Mouse (Mus musculus) bone marrow macrophage, adult 2 months (primary cell): ENCODE results near the gene Acsm2. TPM values are rescaled to one million over a fixed set of nuclear protein-coding genes. Genes with fewer than 3 reads are reported as not detected.

Source experiments
- H3K27ac ChIP-seq: 2 replicates; pipeline ENCODE4 v1.5.1; 2012; ENCODE audit warnings: low read depth, low read length; ENCODE audit not compliant: insufficient read depth
- H3K4me1 ChIP-seq: 2 replicates; pipeline ENCODE4 v1.6.1; 2012; ENCODE audit warnings: low read length; ENCODE audit not compliant: control insufficient read depth, insufficient read depth
- H3K4me3 ChIP-seq: 2 replicates; pipeline ENCODE4 v1.5.1; 2012; ENCODE audit warnings: mild to moderate bottlenecking, low read length, moderate library complexity; ENCODE audit not compliant: insufficient read depth
- CTCF ChIP-seq: IDR thresholded peaks from 2 replicates; pipeline ENCODE4 v1.5.1; 2012; ENCODE audit warnings: low read depth, mild to moderate bottlenecking, low read length, moderate library complexity
- POLR2A ChIP-seq: IDR thresholded peaks from 2 replicates; pipeline ENCODE4 v1.6.1; 2012; ENCODE audit warnings: mild to moderate bottlenecking, low read depth, low read length, borderline replicate concordance
- polyA plus RNA-seq: library from polyadenylated mRNA; stranded (reverse); fragments of >200 nt; gene quantifications from 2 replicates; pipeline ENCODE4 v1.2.4, GENCODE M21; 2012; ENCODE audit not compliant: missing spikeins, insufficient read depth, insufficient read length

The Acsm2 gene
- polyA plus RNA-seq, 1 experiment: not detected

DNA sequence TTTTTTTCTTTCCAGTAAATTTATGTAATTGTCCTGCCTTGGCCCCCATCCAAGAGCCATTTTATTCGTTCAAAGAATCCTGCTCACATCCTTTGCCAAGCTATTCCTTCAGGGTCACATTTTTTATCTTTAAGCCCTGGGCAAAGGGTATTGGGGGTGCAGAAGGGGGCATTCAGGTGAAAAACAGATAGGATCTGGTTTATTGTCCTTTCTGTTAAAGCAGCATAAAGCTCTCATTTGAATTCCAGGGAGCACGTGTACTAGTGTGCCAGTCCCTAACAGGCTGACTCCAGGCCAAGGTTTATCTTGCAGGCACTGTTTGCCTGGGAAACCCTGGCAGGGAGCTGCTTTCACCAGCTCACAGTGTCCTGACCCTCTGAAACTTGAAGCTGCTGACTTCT lies 28.3 kb upstream of the Acsm2 start:
- no peak for TF ChIP-seq POLR2A
- no peak for TF ChIP-seq CTCF
- no peak overlapping the region for H3K27ac ChIP-seq
- no peak overlapping the region for H3K4me3 ChIP-seq
- no peaks in the 10 kb centered on the region for H3K4me1 ChIP-seq

DNA sequence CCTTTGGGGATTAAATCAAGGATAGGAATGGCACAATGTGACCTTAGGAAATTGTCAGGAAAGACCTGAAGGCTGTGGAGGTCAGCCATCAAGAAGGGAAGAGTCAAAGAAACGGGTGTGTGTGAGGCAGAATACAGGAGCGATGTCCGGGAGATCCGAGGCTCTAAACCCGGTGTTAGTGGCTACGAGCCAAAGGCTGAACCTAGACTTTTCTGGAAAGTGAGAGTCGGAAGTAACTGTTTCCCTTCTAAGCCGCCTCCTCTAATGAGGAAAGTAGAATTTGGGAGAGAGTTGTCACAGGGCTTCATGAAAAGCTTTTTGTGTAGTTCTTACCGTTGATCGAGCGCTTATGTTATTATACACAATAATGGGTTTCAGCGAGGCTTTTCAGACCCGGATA lies 27.7 kb upstream of the Acsm2 start:
- Histone ChIP-seq H3K4me1 (no peaks in the 10 kb centered on the region), H3K4me3 (no peak overlapping the region), H3K27ac (no peak overlapping the region)
- TF ChIP-seq CTCF (no peak), POLR2A (no peak)

- H3K27ac ChIP-seq: no peak overlapping the region
- TF ChIP-seq CTCF (no peak), POLR2A (no peak)
- H3K4me3 ChIP-seq: no peak overlapping the region
- H3K4me1 ChIP-seq: no peaks in the 10 kb centered on the region
Measured at GRCm38 (mm10) chr7:119527135-119527534, 27.0 kb upstream of the Acsm2 start.

DNA sequence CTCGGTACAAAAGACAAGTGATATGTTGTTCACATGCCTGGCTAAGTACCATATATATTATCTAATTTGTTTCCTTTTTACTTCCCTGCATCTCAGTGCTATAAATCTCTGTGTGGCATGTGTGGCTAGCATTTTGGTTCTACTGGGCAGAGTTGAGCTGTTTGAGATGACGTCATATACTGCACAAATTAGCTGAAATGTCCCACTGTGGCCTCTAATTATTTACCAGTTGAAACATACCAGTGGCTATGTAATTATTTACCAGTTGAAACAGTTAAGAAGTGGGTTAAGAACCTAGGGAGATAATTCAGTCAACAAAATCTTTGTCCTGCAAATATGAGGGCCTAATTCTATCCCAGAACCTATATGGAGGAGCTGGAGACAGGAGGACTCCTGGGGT lies 26.6 kb upstream of the Acsm2 start:
- H3K4me1 ChIP-seq: no peaks in the 10 kb centered on the region
- no peak for TF ChIP-seq CTCF
- no peak for TF ChIP-seq POLR2A
- H3K27ac ChIP-seq: no peak overlapping the region
- H3K4me3 ChIP-seq: no peak overlapping the region

DNA sequence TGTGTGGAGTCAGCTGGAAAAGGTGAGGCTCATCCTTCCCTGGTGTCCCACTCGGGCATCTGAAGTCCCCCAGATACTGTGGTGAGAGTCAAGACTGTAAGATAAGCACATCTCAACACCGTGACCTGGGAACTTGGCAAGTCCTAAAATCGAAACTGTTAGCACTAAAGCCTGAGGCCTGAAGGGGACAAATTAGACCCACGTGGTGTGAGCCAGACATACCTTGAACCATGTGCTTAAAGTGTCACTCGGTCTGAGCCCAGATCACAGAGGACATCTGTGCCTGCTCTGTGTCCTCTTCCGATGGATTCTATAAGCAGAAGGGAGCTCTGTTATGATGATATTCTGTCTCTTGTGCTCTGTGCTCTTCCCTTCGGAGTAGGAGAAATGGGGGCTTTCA lies 25.5 kb upstream of the Acsm2 start:
- TF ChIP-seq CTCF (no peak), POLR2A (no peak)
- Histone ChIP-seq H3K27ac (no peak overlapping the region), H3K4me3 (no peak overlapping the region), H3K4me1 (no peaks in the 10 kb centered on the region)

DNA sequence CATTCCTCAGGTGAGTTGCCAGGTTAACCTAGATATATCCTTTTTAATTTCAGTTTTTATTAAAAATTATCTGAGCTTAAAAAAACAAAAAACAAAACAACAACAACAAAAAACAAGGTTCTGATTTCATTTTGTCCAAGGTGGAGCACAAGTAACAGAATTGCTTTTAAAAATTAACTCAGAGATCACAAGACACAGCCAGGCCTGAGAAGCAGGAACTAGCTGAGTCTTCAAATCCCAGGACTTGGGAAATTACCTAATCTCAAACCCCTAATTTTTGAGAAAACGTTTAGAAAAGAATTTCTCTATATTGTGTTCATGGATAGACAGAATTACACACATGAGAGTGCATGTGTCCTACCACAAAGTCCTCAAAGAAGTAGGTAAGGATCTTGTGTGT lies 21.2 kb upstream of the Acsm2 start:
- H3K4me3 ChIP-seq: no peak overlapping the region
- no peak for TF ChIP-seq POLR2A
- no peak for TF ChIP-seq CTCF
- no peak overlapping the region for H3K27ac ChIP-seq
- H3K4me1 ChIP-seq: no peaks in the 10 kb centered on the region

- no peak for TF ChIP-seq CTCF
- no peak for TF ChIP-seq POLR2A
- H3K27ac ChIP-seq: no peak overlapping the region
- H3K4me1 ChIP-seq: no peaks in the 10 kb centered on the region
- no peak overlapping the region for H3K4me3 ChIP-seq
Measured at GRCm38 (mm10) chr7:119534389-119534788, 19.8 kb upstream of the Acsm2 start.

GRCm38 (mm10) chr7:119542445-119542844 lies 11.7 kb upstream of the Acsm2 start:
- H3K27ac ChIP-seq: no peak overlapping the region
- no peaks in the 10 kb centered on the region for H3K4me1 ChIP-seq
- no peak overlapping the region for H3K4me3 ChIP-seq
- no peak for TF ChIP-seq CTCF
- TF ChIP-seq POLR2A: no peak

DNA sequence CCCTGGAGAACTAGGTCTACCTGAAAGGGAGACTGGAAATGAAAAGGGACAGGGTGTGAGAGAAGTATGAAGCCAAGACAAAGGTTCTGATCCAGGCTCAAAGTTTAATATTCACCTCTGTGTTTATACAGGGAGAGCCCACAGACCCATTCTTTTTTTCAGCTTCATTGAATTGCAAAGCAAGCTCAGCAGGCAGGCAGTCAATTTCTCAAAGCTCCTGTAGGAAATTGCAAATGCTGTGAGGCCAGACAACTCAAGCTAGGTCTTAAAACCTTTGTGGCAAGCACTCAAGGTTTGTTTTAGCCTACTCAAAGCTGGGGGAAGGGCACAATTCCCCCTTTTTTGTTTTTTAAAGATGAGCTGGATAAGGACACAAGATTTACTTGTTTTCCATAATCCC lies 8.6 kb upstream of the Acsm2 start:
- TF ChIP-seq CTCF (no peak), POLR2A (no peak)
- no peak overlapping the region for H3K27ac ChIP-seq
- no peaks in the 10 kb centered on the region for H3K4me1 ChIP-seq
- no peak overlapping the region for H3K4me3 ChIP-seq

- H3K4me3 ChIP-seq: no peak overlapping the region
- no peaks in the 10 kb centered on the region for H3K4me1 ChIP-seq
- H3K27ac ChIP-seq: no peak overlapping the region
- no peak for TF ChIP-seq POLR2A
- TF ChIP-seq CTCF: no peak
Measured at GRCm38 (mm10) chr7:119550471-119551222, 3.5 kb upstream of the Acsm2 start.

DNA sequence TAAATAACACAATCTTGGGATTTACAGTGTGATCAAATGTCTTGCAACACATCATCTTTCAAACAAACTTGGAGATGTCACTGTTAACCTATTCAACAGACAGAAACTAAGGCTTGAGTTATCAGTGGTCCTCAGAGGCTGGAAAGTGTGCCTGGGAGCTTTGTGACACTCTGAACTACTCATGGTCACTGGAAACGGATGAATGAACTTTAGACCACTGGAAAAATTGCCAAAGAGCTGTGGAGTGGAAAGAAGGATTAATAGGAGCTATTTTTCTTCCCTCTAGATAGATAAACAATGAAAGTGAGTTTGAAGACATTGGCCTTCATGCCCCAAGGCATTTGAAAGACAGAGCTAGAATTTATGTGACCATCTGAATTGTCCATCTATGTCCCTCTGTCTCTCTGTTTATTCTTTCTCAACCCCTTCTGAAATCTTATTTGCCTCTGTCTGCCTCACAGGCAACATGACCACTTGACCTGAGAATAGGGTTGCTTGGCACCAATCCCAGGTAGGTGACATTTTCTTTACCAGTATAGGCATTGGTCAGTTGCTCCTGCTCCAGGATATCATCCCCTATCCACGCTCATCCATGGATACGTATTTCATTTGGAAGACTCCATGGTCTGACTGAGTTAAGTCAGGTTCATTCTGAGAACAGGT lies 5.8 kb downstream of the Acsm2 start:
- TF ChIP-seq POLR2A: no peak
- no peak for TF ChIP-seq CTCF
- no peaks in the 10 kb centered on the region for H3K4me1 ChIP-seq
- H3K27ac ChIP-seq: no peak overlapping the region
- H3K4me3 ChIP-seq: no peak overlapping the region

- no peak for TF ChIP-seq POLR2A
- TF ChIP-seq CTCF: no peak
- Histone ChIP-seq H3K4me3 (no peak overlapping the region), H3K27ac (no peak overlapping the region), H3K4me1 (no peaks in the 10 kb centered on the region)
Measured at GRCm38 (mm10) chr7:119560452-119560835, 6.3 kb downstream of the Acsm2 start.
